Mouse (Mus musculus): Measurements from ENCODE around the gene Hoxd13. TPM values are rescaled to one million over a fixed set of nuclear protein-coding genes. Genes with fewer than 3 reads are reported as not detected.
A peak's percentile ranks its signal among the peaks of the same experiment; 100 is the strongest.

Gene Hoxd13
- total RNA-seq, 2 experiments from 2014 or later, result not detected

DNA sequence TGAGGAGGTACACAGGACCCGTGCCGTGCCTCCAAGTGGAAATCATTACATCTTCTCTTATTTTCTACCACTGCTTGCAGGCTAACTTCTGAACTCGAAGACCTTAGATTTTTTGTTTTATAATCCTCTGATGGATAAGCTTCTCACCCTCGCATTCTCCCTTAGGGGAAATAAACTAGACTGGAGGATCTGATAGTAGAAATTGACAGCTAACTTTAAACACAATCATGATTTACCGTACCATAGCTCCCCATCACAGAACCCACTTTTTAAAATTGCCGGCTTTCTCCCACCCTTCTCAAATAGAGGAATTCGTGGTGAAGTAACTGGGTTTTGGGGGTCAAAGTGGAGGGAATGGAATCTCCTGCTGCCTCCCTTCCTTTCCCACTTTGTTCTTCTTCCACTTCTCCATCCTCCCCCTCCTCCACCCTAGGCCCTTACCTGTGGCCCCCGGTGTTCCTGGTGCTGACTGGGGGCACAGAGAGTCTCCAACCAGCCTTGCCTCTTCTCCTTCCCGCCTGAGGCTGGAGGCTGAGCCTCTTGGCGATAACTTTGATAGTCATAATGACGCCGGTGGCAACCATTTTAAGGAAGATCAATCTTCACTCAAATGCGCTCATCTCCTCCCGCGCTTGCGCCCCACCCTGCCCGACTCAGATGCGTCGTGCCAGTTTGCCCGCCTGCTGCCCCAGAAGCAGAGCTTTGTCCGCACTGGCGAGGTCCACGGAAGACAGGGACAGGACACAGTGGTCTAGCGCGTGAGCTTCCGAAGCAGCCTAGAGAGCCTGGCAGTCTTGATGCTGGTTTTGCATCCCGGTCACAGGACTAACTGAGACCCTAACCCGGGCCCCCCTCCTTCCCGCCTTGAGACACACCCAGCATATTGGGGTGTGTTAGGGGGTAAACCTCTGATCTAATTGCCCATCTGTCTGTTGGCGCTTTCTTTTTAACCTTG is 7.4 kb upstream of the Hoxd13 start:
- DNase-seq (ENCODE audit: low spot score in 2 of 2), result no peak

DNA sequence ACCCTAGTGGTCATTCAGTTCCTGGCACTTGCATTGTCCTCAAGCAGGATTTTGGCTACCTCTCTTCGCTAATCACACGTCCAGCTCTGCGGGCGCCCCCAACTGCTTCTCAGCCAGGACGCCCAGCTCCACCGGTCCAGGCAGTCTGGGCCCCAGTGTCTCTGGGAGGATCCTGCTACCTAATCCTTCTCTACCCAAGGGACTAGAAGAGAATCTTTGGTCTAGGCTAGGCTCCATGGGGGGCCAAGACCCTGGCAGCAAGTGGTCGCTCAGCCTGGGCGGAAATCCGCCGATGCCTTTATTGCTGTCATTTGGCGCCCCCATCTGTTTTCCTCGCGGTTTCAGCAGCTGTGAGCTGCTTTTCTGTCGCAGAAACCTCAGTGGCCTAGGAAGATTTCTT is 6.4 kb upstream of the Hoxd13 start:
- DNase-seq (ENCODE audit: low spot score in 2 of 2), result peak in 1 of 2 experiments; percentile 37

DNA sequence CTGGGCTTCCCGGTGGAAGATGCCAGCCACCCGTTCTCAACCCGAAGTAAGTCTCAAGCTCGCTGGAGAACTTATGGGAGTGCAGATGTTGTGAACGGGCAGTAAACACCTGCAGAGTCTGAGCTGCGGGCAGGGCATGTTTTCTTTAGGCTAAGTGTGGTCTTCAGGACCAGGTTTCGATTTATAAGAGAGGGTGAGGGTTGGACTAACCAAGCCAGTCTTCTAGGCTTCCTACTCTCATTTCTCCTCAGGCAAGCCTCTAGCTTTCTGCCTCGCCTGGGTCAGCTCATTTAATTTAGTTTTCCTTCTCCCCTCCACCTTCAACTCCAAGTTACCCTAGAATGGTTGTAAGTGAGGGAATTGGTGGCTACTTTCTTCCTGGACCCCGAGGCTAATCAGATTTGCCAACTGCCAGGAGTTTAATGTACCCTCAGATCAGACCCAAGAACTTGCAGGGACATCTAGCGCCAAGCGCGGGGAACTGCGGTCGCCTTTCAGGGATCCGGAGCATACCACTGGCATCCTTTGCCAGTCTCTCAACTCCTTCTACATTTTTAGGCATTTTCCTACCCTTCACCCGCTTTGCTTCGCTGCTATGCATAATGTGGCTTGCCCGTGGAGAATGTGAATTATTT is 4.7 kb upstream of the Hoxd13 start:
- peak; percentile 66 to 68 for DNase-seq (ENCODE audit: low spot score in 2 of 2)

DNA sequence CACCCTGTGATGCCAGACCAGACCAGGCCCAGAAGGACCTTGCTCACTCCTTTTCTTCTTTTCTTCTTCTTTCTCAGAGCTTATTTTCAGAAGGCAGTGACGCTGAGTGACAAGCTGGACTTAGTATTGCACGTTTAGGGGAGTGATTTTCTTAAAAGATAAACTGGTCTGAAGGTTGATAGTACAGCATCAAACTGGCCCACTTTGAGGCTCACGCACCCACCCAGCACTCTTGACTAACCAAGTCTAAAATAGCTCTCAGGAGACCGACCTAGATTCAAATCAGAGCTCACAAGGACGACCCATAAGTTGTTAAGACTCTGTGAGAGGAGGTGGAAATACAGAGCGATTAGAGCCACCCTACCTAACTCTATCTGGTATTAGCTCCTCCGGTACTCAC is 1.7 kb upstream of the Hoxd13 start:
- DNase-seq (ENCODE audit: low spot score in 2 of 2), result no peak

DNA sequence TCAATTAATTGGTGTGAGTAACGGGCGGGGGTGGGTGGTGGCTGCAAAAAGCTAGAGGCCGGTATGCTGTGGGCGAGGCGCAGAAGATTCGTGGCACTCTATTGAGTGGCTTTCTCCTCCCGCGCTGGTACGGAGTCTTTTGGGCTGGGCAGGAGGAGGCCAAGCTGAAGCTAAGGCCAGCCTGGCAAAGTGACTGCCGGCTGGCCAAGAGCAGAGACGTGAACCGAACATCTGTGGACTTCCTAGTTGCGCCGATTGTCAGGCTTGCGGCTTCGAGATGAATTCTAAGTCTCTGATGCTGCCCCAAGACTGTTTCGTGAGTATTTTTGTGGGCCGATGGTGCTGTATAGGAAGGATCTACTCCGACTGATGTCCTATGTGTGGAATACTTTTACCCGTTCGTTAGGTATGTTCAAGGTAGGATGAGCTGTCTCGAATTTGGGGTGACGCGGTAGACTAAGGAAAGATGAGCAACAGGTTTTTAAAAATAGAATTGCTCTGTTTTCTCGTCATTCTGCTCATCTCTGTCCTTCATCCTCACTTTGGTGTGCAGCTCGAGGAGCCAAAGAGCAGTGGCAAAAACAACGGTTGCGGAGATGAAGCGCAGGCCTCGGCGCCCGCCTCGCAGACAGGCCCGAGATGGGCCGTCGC is 794 bp upstream of the Hoxd13 start:
- no peak for DNase-seq (ENCODE audit: low spot score in 2 of 2)

DNA sequence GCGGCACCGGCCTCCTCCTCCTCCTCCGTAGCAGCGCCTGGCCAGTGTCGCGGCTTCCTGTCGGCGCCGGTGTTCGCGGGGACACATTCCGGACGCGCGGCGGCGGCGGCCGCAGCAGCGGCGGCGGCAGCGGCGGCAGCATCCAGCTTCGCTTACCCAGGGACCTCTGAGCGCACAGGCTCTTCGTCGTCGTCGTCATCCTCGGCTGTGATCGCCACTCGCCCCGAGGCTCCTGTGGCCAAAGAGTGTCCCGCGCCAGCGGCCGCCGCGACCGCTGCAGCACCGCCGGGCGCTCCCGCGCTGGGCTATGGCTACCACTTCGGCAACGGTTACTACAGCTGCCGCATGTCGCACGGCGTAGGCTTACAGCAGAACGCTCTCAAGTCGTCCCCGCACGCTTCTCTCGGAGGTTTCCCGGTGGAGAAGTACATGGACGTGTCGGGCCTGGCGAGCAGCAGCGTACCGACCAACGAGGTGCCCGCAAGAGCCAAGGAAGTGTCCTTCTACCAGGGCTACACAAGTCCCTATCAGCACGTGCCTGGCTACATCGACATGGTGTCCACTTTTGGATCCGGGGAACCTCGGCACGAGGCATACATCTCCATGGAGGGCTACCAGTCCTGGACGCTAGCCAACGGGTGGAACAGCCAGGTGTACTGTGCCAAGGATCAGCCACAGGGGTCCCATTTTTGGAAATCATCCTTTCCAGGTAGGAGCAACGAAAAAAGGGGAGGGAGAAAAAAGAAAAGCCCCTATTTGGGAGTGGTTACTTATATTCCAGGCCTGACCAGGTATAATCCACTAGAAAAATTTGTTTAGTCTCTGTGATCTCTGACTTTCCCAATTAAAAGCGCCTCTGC is 490 bp downstream of the Hoxd13 start:
- DNase-seq (ENCODE audit: low spot score in 2 of 2), result no peak

DNA sequence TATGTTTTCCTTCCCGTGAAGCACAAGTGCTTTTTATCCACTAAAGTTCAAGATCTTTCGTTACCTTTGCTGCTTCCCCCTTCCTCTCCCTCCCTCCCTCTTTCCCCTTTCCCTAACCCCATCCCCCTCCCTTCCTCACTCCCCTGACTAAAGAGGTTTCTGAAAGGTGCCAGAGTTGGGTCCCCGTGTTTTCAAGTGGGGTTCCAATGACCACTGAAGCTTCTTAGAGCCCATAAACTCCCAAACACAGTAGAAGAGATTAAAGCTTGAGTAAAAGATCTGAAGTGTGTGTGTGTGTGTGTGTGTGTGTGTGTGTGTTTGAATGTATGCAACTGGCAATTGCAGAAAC is 1.1 kb downstream of the Hoxd13 start:
- DNase-seq (ENCODE audit: low spot score in 2 of 2), result no peak

DNA sequence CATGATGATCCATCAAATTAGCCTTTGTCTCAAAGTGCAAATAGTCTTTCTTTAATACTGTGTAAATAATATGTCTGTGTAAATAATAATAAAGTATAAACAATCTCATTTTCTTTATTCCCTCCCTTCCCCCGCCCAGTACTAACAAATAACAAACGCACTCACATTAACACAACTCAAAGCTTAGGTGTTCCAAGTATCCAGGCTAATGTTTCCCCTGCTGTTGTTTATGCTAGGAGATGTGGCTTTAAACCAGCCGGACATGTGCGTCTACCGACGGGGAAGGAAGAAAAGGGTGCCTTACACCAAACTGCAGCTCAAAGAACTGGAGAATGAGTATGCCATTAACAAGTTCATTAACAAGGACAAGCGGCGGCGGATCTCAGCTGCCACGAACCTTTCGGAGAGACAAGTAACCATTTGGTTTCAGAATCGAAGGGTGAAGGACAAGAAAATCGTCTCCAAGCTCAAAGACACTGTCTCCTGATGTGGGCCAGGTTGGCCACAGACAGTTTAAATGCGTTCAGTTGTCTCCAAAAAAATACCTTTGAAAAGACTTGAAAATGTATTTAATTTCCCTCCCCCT is 1.6 kb downstream of the Hoxd13 start:
- DNase-seq (ENCODE audit: low spot score in 2 of 2), result no peak

DNA sequence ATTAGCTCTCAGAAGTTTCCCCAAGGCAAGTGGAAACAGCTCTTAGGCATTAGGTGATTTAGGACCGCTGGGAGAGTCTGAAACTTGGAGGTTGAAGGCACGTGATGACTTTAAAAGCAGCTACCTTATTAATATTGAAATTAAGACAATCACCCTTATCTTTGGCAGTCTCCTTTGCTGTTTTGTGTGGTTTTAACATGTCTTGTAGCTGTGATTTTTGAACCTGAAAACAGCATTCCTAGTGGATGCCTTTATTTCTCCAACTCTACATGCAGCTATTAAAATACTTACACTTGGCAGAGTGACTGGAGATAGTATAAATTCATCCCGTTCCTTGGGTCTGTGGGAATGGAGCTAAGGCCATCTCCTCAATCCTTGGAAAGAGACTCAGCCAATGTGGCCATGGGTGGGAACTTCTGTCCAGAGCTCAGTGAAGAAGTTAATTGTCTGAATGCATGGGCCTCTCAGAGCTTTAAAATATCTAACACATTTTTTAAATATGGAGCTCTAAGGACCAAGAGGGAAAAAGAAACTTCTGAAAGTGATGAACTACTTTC is 2.6 kb downstream of the Hoxd13 start:
- DNase-seq (ENCODE audit: low spot score in 2 of 2), result no peak

DNA sequence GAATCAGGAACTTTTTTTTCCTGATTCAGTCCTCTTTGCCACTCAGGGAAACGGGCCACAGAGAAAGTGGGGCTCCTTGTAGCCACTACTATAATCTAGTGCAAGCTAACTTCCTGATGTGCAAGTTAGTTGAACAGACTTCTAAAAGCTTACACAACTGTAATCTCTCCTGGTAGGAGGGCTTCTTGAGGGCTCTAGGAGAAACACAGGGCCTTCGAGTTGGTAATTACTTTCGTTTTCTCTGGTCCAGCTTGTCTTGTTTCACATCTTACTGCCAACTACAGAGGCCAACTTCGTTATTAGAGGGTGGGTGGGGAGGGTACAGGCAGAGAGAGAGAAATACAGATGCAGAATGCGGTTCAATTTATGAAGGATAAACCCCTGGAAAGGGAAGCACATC is 3.7 kb downstream of the Hoxd13 start:
- no peak for DNase-seq (ENCODE audit: low spot score in 2 of 2)

DNA sequence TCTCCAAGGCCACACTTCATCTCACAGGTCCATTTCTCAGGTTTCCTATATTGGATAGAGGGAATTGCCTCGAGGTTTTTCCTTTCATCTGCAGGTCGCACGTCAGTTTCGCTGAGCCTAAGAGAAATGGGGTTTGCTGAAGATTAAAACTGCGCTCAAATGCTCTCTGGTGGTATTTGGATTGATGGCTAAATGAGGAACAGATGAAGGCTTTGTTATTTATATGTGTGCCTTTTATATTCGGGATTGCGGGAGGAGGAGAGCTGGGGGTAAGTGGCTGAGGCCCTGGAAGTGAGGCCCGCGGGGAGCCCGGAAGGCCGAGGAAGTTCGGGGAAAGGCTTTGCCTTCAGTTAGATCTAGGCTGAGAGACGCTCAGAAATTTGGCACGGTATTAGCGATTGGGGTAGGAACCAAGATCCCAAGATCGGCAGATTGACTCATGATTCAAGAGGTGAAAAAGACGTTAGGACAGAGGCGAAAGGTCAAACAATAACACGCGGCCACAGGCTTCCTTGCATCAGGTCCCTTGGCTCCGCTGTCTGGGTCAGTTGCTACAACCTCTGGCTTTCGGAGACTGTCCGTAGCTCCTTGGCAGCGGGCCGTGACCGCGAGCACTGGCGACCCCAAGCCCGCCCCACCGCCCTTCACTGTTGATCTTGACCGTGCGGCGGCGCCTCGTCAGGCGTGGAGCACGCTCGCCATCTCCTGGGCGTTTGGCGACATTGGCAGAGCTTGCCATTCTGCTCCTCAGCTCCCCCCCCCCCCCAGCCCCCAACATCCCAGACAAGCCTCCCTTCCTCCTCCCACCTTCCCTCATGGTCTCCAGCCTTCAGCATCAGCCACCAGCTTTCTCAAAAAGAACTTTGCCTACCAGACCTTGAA is 4.6 kb downstream of the Hoxd13 start:
- no peak for DNase-seq (ENCODE audit: low spot score in 2 of 2)

DNA sequence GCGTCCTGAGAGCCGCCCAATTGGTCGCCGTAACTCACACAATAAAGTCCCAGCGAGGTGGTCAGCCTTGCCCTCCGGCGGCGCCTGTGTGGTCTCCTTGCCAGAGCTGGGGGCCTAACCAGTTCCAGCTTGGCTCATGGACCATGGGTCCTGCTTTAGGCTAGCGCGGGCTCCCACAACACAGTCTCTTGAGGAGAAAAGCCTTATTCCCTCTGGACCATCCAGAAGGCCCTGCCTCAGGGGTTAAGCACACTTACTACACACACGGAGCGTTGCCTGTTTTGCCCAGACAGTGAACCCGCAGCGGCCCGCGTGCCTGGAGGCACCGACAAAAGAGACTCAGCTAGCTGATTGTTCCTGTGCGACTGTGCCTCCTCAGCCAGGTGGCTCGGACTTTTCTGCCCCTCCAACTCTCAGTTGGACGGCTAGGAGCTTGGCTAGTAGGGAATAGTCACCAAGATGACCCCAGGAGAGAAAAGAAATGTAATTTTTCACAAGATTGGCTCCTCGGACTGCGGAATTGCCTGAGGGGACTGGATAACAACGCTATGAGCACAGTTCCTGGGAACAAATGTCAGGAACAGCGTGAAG is 5.8 kb downstream of the Hoxd13 start:
- DNase-seq (ENCODE audit: low spot score in 2 of 2), result no peak

DNA sequence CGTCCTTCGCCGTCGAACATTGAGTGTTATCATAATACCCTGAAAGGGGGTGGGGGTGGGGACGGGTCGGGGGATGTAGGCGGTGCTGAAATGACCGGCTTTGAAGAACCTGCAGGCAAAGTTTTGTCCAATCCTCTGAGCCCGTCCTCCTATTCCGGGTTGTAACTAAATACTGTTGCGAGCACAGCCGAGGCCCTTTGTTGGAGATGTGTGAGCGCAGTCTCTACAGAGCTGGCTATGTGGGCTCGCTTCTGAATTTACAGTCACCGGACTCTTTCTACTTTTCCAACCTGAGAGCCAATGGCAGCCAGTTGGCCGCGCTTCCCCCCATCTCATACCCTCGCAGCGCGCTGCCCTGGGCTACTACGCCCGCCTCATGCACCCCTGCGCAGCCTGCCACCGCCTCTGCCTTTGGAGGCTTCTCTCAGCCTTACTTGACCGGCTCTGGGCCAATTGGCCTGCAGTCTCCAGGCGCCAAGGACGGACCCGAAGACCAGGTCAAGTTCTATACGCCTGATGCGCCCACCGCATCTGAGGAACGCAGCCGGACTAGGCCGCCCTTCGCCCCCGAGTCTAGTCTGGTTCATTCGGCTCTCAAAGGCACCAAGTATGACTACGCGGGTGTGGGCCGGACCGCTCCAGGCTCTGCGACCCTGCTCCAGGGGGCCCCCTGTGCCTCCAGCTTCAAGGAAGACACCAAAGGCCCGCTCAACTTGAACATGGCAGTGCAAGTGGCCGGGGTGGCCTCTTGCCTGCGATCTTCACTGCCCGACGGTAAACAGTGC is 7.0 kb downstream of the Hoxd13 start, which contains the start of gene Hoxd12:
TSS of gene Hoxd12 (plus strand) at position 133 of the 785 bp plus-strand sequence.
- no peak for DNase-seq (ENCODE audit: low spot score in 2 of 2)

DNA sequence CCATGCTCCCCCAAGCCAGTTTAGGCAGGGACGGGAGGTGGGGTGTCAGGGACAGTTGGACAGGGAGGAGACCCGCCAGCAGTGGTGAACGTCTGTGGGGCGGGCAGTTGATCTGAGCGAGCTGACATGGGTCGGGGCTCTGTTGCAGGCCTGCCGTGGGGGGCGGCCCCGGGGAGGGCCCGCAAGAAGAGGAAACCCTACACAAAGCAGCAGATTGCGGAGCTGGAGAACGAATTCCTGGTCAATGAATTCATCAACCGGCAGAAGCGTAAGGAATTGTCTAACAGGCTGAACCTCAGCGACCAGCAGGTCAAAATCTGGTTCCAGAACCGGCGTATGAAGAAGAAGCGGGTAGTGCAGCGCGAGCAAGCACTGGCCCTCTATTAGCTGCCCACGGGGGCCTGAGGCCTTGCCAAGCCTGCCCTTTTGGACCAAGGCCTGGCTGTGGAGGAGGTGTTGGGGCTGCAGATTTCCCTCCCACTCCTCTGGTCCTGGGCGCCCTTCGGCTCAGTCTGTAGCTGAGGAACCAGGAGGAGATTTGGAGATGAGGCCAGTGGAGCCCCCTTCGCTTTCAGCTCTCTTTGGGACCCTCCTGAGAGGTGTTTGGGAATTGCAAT is 7.7 kb downstream of the Hoxd13 start:
- DNase-seq (ENCODE audit: low spot score in 2 of 2), result no peak

DNA sequence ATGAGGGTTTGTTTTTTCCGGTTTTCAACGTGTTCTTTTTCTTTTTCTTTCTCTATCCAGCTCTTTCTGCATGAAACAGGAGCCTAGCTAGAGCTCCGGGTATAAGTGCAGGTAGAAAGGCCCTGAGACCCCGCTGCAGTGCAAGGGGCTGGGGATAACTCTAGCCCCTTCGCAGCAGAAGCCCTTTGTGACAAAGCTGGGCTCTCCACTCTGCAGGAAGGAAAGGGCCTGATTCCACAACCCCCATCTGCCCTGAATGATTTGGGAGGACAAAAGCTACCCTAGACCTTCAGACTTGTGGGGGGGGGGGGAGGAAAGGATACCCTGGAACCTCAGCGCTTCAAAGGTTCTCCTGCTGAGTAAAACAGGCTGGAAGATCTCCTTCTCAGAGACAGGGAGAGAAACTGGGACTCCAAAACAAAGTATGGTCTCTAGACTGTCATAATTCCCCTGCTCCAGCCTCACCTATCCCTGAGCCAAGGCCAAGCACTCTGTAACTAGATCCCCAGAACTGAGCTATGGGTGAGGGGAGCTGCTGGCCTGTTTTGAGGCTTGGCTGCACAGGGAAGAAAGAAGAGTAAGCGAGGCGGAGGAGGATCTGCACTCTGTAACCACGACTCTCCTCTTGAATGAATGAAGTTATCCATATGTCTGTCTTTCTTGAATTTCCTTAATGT is 8.4 kb downstream of the Hoxd13 start:
- no peak for DNase-seq (ENCODE audit: low spot score in 2 of 2)

DNA sequence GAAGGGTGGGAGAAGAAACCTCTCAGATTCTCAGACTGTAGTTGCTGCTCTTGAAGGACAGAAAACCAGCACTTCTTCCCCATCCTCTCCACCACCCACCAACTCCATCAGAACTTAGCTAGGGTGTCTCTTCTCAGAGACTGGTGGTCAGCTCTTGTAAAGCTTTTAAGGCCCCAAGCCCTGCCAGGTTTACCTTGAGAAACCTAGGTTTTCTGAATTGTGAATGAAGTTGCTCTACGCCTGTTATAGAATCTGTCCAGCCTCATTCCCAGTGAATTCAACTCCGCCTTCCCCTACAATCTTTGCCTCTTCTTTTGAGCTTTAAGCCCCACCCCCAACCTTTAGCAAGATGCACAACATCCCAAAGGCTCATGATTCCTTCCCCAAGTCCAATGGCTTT is 9.0 kb downstream of the Hoxd13 start:
- no peak for DNase-seq (ENCODE audit: low spot score in 2 of 2)

DNA sequence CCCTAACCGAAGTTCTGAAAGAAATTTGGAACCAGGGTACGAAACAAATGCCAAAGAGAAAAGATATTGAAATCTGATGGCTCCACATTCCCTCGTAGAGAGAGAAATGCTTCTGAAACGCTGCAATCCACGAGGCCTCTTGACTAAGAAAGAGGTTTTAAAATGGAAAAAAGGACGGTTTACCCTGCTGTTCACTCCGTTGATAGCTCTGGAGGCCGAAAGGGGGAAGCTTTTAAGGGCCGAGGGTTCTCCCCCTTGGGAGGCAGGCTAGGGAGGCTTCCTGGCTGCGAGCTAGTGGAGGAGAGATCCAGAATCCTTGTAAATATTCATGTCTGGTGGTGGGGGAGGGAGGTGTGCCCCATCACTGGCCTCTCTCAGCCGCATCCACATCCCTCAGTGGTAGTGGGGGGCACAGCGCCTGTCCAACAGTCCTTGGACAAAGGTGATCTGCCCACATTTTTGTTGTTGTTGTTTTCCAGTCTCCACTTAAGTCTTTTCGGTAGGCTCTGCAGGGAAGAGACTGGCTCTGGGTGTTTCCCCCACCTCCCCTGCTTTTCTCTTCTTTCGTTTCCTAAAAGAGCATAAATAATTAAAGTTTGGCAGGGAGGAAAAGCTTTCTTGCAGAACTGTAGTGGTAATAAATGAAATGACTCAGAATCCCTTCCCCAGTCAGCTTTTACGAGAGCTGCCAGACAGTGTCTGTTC is 10.9 kb downstream of the Hoxd13 start, which contains the start of gene Hoxd11:
TSS of gene Hoxd11 (plus strand) at position 667 of the 705 bp plus-strand sequence.
- DNase-seq (ENCODE audit: low spot score in 2 of 2), result no peak

Measured in left cerebral cortex, adult 18-20 months (tissue).